Mouse (Mus musculus) spleen, adult 2 months (tissue): ENCODE results near the gene Rnase4. TPM values are rescaled to one million over a fixed set of nuclear protein-coding genes. Genes with fewer than 3 reads are reported as not detected.
A peak's percentile ranks its signal among the peaks of the same experiment; 100 is the strongest.

Source experiments
- DNase-seq, 2 experiments: peaks; one replicate each; pipeline versions ENCODE4 v3.0.0 to v3.0.0-alpha.2; 2012 to 2021; ENCODE audit warnings: low spot score in 2 of 2, low read depth in 1 of 2
- H3K27ac ChIP-seq: fragments of 200-500 bp; 2 replicates; pipeline ENCODE4 v1.5.1; 2012; ENCODE audit warnings: low read length, inconsistent platforms; ENCODE audit not compliant: insufficient read depth
- H3K27me3 ChIP-seq: fragments of 200-500 bp; 2 replicates; pipeline ENCODE4 v1.6.1; 2012; ENCODE audit warnings: mild to moderate bottlenecking, moderate library complexity, low read length, inconsistent platforms; ENCODE audit not compliant: control insufficient read depth, insufficient read depth
- H3K36me3 ChIP-seq: fragments of 200-500 bp; 2 replicates; pipeline ENCODE4 v1.6.1; 2012; ENCODE audit warnings: mild to moderate bottlenecking, low read length, inconsistent platforms; ENCODE audit not compliant: control insufficient read depth, insufficient read depth
- H3K4me1 ChIP-seq: fragments of 200-500 bp; 2 replicates; pipeline ENCODE4 v1.6.1; 2011; ENCODE audit warnings: inconsistent platforms; ENCODE audit not compliant: control insufficient read depth, insufficient read depth, insufficient read length
- H3K4me3 ChIP-seq: fragments of 200-500 bp; 2 replicates; pipeline ENCODE4 v1.5.1; 2011; ENCODE audit warnings: mild to moderate bottlenecking, inconsistent platforms; ENCODE audit not compliant: insufficient read depth, insufficient read length; ENCODE audit errors: extremely low read depth
- CTCF ChIP-seq: fragments of 200-500 bp; IDR thresholded peaks from 2 replicates; pipeline ENCODE4 v1.5.1; 2011; ENCODE audit warnings: mild to moderate bottlenecking, inconsistent platforms; ENCODE audit not compliant: insufficient read depth, insufficient read length, insufficient replicate concordance; ENCODE audit errors: extremely low read depth
- POLR2A ChIP-seq: fragments of 200-500 bp; IDR thresholded peaks from 2 replicates; pipeline ENCODE4 v1.6.1; 2011; ENCODE audit warnings: low read depth, low read length, inconsistent platforms
- WGBS: fragments of 180-500 bp; shearing (Covaris S2); methylation state at CpG from one replicate; pipeline ENCODE4 v1.1.7; 2018; 5-methylcytosine and 5-hydroxymethylcytosine counted together
- polyA plus RNA-seq: library from polyadenylated mRNA; depleted of rRNA; stranded (reverse); fragments of >200 nt; gene quantifications from 2 replicates; pipeline ENCODE4 v1.2.3, GENCODE M21; 2012

Rnase4 gene
- polyA plus RNA-seq, 1 experiment: 18.2 TPM

- H3K27me3 ChIP-seq: no peaks in the 10 kb centered on the region
- 82% methylated on average over 2 of the region's 2 CpGs for WGBS
- H3K27ac ChIP-seq: no peak overlapping the region
Observed at GRCm38 (mm10) chr14:51081035-51081434, 9.8 kb upstream of the Rnase4 start.

DNA sequence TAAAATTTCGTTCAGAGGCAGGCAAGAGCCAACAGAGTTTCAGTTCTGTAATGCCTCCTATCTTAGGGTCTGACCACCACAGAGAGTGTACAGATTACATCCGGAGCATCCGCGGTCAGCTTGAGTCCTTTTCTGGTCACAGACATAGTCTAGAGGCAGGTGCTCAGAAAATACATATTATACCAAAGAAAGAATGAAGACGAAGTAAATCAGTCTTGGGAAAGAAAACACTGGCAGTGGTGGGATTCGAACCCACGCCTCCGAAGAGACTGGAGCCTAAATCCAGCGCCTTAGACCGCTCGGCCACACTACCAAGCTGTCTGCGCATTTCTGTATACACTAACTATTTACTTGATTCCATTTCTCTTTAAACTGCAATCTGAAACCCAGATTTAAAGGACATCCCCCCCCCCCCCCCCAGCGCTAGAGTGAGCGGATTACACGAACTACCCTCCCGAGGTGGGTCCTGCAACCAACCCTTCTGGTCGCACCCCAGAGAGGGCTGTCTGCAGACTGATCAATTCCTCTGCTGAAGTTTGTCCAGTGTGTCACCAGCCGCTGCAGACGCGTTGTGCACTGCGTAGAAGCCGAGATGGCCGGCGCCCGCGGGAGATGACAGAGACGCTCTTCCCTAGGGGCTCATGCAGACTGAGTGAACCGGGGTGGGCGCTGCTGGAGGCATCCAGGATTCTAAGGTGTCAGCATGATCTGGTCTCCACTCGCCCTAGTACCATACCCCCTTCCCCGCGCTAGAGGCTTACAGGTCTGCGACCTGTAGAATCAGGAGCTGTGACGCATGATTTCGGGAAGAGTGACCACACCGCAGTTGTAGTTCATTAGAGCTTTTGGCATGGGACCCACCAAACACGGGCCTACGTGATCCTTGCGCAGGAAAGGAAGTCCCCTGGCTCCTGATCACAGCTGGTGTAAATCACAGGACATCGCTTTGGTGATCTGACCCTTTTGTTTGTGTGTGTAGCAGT, 8.0 kb upstream of the Rnase4 start:
- Histone ChIP-seq H3K27ac (peak overlapping the region; percentile 6; the same call in 1 of the 2 replicates), H3K27me3 (no peaks in the 10 kb centered on the region), H3K4me1 (no peaks in the 10 kb centered on the region), H3K4me3 (peak overlapping the region; percentile 65), H3K36me3 (no peaks in the 10 kb centered on the region)
- TF ChIP-seq POLR2A: no peak
- no peak for TF ChIP-seq CTCF
- WGBS: 2% methylated on average over 40 of the region's 40 CpGs
- DNase-seq: peak; percentile 45 to 56

More at GRCm38 (mm10) chr14:51081035-51081434, 9.8 kb upstream of the Rnase4 start:
- no peak for DNase-seq
- no peak for TF ChIP-seq CTCF
- TF ChIP-seq POLR2A: no peak
- Histone ChIP-seq H3K4me1 (no peaks in the 10 kb centered on the region), H3K4me3 (no peak overlapping the region), H3K36me3 (no peaks in the 10 kb centered on the region)

DNA sequence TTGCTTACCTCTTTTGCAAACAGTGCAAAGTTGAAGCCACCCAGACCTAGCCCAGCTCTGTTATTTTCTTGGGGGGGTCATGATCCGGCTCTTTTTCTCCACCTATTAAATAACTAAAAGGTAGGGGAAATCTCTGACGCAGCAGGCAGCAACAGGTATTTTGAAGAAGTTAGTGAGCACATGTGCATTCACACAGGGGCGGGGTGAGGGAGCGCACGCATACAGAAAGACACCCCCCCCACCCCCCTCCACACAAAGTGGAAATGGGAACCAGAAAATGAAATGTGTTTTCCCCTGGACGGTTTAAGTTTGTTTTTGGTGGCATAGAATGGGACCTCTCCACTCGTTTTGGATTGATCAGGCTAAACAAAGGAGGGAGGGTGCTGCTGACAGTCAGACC, 7.1 kb upstream of the Rnase4 start:
- DNase-seq: no peak
- Histone ChIP-seq H3K4me3 (peak overlapping the region; percentile 15; the same call in 1 of the 2 replicates), H3K27me3 (no peaks in the 10 kb centered on the region), H3K4me1 (no peaks in the 10 kb centered on the region), H3K36me3 (no peaks in the 10 kb centered on the region), H3K27ac (no peak overlapping the region)
- 15% methylated on average over 7 of the region's 7 CpGs for WGBS
- TF ChIP-seq CTCF: no peak
- TF ChIP-seq POLR2A: no peak

DNA sequence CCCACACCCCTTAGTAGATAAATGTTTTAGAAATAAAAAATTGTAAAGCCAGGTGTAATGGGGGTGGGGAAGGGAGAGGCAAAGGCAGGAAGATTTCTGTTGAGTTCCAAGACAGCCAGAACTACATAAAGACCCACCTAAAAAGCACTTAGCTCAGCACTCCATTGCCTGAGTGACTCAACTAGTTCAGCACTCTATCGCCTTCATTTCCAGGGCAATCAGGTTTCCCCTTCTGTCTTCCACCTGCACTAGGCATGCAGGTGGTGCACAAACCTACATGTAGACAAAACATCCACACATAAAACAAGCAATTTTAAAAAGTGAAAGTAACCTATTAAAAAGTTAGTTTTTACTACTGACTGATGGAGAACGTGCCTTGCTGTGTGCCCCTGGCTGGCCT, 5.8 kb upstream of the Rnase4 start:
- H3K27ac ChIP-seq: no peak overlapping the region
- DNase-seq: no peak
- H3K4me3 ChIP-seq: no peak overlapping the region
- no peak for TF ChIP-seq POLR2A
- TF ChIP-seq CTCF: no peak
- H3K4me1 ChIP-seq: no peaks in the 10 kb centered on the region
- WGBS: 83% methylated on average over 2 of the region's 2 CpGs
- no peaks in the 10 kb centered on the region for H3K36me3 ChIP-seq
- H3K27me3 ChIP-seq: no peaks in the 10 kb centered on the region

DNA sequence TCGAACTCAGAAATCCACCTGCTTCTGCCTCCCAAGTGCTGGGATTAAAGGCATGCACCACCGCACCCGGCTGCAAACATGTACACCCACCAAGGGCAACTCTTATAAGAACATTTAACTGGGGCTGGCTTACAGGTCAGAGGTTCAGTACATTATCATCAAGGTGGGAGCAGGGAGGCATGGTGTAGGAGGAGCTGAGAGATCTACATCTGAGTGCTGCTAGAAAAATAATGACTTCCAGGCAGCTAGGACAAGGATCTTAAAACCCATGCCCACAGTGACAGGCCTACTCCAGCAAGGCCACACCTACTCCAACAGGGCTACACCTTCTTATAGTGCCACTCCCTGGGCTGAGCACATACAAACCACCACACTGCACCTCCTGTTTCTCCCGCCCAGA, 5.0 kb upstream of the Rnase4 start:
- 87% methylated on average over 4 of the region's 4 CpGs for WGBS
- DNase-seq: no peak
- Histone ChIP-seq H3K4me1 (no peaks in the 10 kb centered on the region), H3K36me3 (no peaks in the 10 kb centered on the region), H3K27ac (no peak overlapping the region), H3K27me3 (no peaks in the 10 kb centered on the region), H3K4me3 (no peak overlapping the region)
- TF ChIP-seq CTCF: no peak
- no peak for TF ChIP-seq POLR2A

DNA sequence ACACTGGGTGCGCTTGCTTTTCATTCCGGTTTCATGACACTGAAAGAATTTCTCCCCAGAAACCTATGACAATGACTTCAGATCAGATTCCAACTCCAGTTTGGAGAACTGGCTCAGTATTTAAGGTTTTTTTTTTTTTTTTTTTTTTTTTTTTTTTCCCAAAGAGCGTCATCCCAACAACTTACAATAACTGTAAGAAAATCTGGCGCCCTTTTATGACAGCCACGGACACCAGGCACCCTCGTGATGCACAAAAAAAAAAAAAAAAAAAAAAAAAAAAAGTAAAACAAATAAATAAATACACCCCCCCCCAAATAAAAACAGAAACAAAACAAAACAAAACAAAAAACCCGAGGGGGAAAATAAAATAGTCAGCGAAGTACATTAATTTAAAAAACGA, 3.1 kb upstream of the Rnase4 start:
- no peaks in the 10 kb centered on the region for H3K36me3 ChIP-seq
- H3K27me3 ChIP-seq: no peaks in the 10 kb centered on the region
- TF ChIP-seq CTCF (no peak), POLR2A (no peak)
- no peak overlapping the region for H3K27ac ChIP-seq
- WGBS: 47% methylated on average over 9 of the region's 9 CpGs
- no peak for DNase-seq
- H3K4me3 ChIP-seq: no peak overlapping the region
- H3K4me1 ChIP-seq: no peaks in the 10 kb centered on the region
